Mouse (Mus musculus) heart, postnatal 10 days (tissue): ENCODE data around the gene Pifo. TPM values are rescaled to one million over a fixed set of nuclear protein-coding genes. Genes with fewer than 3 reads are reported as not detected.

Experiments
- DNase-seq, 2 experiments: peaks; one replicate each; pipeline ENCODE4 v3.0.0; 2021
- intact Hi-C: fragments of 180-260 bp; cut with DNase I; formaldehyde crosslinking; loops from one replicate; pipeline ENCODE4 v1.15.1; 2025
- total RNA-seq, 2 experiments: library from RNA; stranded (reverse); gene quantifications; 2 replicates each; pipeline ENCODE4 v1.2.3; 2021

The Pifo gene
- total RNA-seq, 2 experiments from 2014 or later: not detected

- intact Hi-C loops: loop anchor here (5.0 kb wide), 1 partner anchor 282 kb away; no protein-coding TSS in a partner anchor
- DNase-seq: peak; percentile 97 to 98
Observed at GRCm38 (mm10) chr3:105958974-105959580, 55.4 kb downstream of the Pifo start, which contains the start of gene Wdr77. Wdr77 (plus strand) TSS chr3:105959369.

DNA sequence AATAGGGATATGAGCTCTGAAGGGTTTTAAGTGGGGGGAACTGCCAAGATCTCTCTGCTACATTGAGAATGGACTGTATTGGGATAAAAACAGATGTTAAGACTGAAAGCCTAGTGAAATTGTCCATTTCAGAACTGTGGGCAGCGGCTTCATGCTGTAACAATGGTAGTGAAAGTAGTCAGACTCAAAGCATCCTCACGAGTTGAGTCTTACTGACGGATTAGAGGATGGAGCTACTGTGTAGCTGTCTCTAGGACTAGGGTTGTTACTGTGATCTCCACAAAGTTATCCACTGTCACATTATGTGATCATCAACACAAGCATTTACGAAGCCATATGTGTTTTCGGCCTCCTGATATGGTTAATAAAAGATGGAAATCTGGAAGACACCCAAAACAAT lies 56.2 kb downstream of the Pifo start:
- intact Hi-C loops: loop anchor here (5.0 kb wide), 1 partner anchor 281 kb away; no protein-coding TSS in a partner anchor
- no peak for DNase-seq

DNA sequence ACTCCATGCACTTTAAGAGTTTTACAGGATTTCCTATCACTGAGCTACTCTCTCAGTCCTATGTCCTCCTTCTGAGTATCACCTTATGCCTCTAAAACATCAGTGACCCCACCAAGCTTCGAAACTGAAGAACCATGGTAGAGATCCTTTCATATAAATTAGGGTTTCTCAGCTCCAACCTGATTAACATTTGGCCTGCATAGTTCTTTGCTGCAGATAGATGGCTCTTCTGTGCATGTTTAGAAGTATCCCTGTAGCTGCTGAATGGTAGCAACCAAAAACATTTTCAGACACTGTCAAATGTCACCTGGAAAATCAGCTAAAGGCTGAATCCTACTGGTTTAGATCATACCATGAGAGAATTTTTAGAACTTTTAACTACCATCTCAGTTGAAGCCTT lies 57.2 kb downstream of the Pifo start:
- intact Hi-C loops: loop anchor here (5.0 kb wide), 1 partner anchor 280 kb away; no protein-coding TSS in a partner anchor
- DNase-seq: no peak

DNA sequence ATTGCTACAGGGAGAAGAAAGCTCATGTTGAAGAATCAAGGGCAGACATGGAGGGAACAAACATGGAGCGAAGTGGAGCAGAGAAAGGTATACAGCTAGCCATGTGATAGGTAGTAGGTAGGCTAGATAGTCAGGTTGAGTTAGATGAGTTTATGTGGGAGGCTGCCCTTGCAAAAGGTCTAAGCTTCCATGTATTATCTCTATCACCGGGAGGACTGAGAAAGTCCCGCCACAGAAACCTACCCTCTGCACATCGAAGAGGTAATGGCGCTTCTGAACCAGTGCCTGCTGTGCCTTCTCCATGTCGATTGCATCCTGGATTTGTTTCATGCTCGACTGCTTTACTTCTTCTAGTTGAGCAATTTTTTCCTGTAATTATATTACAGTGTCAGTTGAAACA lies 63.1 kb downstream of the Pifo start:
- intact Hi-C loops: no loop called here
- DNase-seq: no peak

Other genes with a start within 250 kb of the Pifo start
- 100 to 1,000 TPM; 127 to 130 TPM for gene Rap1a, start 213.3 kb downstream of the Pifo start, total RNA-seq
- gene Adora3, start 143.8 kb downstream of the Pifo start, total RNA-seq: under 1 TPM in 1 of 2 experiments, not detected in 1; 0.26 TPM
- not detected for gene Tmigd3, start 143.7 kb downstream of the Pifo start, total RNA-seq
- gene I830077J02Rik, start 82.0 kb downstream of the Pifo start, total RNA-seq: 1 to 10 TPM in 1 of 2 experiments, under 1 TPM in 1; 0.69 to 1.3 TPM
- 10 to 100 TPM; 47.7 to 54.4 TPM for gene Wdr77, start 55.3 kb downstream of the Pifo start, total RNA-seq
- 100 to 1,000 TPM; 916 to 930 TPM for gene Atp5f1, start 54.5 kb downstream of the Pifo start, total RNA-seq
- gene Ovgp1, start 40.9 kb downstream of the Pifo start, total RNA-seq: under 1 TPM; 0.15 to 0.24 TPM
- not detected for gene Chil5, start 18.2 kb upstream of the Pifo start, total RNA-seq
- not detected for gene Chia1, start 98.6 kb upstream of the Pifo start, total RNA-seq
- not detected for gene Chil3, start 152.9 kb upstream of the Pifo start, total RNA-seq
- gene Chil4, start 204.9 kb upstream of the Pifo start, total RNA-seq: not detected